Mouse (Mus musculus) kidney, postnatal 10 days (tissue): Measurements from ENCODE around the gene Socs3.

Experiments used
- DNase-seq: peaks from one replicate; pipeline ENCODE4 v3.0.0; 2021; ENCODE audit warnings: mixed read lengths

Gene Socs3

DNA sequence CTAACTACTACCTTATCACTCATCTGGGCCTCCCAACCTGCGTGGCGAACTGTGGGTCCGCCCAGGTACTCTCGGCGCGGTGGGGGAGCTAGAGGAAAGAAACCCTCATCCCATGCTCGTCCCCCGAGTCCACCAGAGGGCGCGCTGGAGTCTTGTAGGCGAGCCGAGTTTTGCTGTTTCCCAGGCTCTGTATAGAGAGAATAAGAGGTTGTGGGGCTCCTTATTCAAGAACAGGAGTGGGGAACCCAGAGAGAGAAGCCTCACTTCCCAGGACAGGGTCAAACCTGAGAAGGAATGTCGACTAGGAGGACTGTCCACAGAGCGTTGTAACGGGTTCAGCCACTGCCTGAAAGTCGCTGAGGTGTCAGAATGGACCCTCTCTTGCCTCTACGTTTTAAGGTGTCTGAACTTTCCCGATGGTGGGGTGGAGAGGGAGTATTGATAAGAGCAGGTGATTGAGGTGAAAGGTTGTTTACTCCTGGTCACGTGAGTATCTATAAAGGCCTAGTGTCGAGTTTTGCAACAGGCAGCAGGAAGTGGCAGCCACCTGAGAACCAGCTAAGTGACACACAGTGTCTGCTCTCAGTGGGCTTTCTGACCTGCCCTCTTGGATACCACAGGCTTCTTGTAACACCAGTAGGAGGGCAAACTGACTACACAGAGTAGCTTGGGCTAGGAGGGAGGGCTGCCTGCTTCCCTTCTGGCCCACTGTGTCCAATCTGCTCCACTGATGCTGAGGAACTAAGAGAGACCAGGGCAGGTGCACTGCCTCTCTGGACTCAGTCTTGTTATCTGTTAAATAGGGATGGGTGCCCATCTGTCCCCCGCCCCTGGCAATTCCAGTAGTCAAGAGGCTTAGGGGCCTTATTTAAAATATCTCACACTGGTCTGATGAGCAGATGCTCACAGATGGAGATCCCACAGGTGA lies at the start of gene Socs3:
TSS of gene Socs3 (minus strand) at position 103 of the 928 bp plus-strand sequence.
- DNase-seq = peak; percentile 98

DNA sequence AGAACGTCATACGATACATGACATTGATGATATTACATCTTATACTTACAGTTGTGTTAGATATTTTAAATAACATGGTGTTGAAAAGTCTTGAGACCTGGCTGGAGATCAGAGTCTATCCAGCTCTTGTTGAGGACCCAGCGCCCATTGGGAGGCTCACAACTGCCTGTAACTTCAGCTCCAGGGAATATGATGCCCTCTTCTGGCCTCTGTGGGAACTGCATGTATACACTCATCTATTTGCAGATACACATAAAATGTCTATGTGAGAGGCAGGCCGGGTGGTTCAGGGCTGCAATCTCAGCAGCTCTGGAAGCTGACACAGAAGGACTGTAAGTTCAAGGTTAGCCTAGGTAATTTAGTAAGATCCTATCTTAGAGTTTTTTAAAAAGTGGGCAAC lies 48.5 kb upstream of the Socs3 start:
- DNase-seq = peak; percentile 46

DNA sequence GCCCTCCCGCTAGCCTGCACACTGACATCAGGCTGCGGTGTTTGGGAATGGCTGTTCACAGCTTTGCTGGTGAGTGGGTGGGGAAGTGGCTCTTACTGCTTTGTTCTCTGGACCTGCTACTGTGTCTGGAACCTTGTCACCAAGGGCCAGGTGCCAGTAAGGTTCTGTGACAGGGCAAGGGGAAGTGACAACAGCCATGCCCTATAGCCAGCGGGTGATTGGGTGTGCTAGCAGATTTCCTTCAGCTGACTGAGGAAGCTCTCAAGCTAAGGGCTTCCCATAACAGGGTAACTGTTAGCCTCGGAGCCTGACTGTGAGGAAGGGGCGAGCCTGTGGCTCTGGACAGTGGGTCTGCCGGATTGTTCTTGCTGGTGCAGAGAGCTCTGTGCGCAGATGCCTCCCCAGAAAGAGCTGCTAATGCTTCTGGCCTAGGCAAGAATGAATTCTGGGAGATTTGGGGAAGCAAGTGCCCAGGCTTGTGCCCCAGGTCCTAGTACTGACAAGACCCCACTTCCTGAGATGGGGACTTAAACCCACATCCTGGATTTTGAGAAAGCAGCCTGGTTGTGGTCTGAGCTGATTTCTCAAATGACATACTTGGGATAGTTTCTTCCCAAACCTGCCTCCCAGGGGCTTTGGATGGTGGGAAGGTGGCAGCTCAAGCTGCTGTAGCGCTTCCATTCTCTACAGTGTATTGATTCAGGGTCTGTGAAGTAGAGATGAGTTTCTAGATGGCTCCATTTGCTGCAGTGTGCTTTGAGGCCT lies 45.7 kb upstream of the Socs3 start:
- DNase-seq = no peak

DNA sequence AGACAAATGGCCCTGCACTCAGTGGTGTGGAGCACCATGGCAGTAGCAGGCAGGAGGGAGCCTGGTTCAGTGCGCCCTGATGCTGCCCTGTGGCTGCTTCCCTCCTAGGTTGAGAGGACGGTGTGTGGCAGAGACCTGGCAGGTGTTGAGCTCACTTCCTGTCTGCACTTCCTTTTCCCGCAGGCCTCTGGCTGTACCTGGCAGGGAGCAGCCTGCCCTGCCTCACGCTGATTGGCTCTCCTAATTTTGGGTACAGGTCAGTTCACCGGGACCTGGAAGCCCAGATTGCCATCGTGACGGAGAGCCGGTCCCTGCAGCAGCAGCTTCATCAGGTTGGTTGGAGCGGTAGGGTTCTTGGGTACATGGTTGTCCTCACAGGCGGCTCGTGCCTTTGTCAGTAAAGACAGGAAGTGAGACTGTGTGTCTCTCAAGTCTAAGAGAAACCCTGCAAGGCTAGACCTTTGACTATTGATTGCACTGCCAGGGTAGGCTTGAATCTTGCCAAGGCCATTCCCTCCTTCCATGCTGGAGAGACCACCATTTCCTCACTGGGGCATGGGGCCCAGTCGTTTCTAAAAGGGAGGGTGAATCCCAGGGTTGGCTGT lies 44.6 kb upstream of the Socs3 start:
- DNase-seq = no peak

DNA sequence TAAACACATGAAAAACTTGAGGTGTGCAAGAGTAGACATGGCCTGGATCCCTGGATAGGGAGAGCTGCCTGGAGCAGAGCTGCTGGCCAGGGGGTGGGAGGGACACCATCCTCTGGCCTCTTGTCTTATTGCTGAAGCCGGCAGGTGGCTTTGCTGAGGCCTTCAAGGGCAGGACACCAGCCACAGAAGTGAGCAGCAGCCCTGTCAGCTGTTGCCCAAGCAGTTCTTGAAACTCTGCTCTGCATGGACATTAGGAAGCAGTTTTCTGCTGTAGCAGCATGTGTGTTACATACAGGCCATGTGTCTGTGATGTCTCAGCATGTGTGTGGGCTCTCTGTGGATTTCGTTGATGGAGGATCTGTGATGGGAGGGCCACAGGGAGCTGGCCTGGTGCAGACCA lies 43.5 kb upstream of the Socs3 start:
- no peak for DNase-seq

DNA sequence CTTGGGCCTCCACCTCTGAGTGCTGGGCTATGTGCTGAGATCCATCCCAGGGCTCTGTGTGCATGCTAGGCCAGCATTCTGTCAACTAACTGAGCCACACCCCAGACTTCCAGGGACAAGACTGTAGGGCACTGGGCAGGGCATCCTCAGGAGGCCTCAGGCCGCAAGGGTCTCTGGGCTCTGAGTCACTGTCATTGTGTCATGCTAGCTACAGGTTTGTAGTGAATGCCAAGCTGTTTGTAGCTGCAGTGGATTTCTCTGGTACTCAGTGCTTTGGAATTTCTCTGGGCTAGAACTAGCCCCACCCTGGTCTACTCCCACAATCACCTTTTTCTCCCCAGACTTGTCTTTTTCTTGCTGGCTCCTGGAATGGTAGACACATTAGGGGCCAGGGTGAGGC lies 42.7 kb upstream of the Socs3 start:
- no peak for DNase-seq

DNA sequence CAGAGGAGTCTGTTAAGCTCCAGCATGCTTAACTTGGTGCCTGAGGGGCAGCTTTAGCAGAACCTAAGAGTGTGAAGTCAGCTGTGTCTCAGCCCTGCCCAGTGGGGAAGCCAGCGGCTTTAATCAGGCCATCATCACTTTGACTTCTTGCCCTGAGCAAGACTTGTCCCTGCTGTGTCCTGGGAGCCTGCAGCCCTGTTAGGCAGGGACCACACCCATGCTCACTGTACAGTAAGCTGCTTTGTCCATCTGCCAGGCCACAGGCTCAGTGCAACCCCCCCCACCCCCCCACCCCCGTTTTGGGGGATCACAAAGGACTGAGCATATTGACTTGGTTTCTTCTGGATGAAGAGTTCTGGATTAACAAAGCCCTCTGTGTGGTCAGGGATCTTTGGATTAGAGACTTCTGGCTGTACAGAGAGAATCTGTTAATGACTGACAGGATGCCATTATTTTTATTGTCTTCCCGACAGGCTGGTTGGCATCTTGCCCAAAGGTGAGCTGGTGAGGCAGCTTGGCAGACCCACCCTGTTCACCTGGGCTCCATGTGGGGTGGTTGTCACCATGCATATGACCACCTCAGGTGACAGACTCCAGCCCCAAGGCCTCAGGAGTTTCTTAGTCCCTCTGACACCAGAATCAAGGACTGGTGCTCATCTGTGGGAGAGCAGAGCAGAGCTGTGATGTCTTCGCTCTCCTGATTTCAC lies 40.2 kb upstream of the Socs3 start:
- DNase-seq = peak; percentile 58

DNA sequence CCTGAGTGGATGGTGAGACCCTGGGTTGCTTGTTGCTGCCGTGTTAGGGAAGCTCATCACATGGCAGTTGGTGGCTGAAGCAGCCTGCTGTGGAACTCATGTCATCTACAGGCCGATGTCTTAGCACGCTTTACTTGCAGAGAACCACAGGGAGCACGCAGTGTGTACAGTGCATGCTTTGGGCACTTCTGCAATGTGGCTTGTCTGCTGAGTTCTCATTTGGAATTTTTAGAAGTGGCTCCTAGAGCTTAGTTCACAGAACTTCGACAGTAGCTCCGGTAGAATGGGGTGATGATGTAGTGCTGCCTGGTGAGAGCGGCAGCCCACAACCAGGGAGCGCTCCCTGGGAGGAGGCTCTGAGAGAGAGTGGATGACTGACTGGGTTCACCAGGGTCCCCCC lies 39.0 kb upstream of the Socs3 start:
- no peak for DNase-seq

DNA sequence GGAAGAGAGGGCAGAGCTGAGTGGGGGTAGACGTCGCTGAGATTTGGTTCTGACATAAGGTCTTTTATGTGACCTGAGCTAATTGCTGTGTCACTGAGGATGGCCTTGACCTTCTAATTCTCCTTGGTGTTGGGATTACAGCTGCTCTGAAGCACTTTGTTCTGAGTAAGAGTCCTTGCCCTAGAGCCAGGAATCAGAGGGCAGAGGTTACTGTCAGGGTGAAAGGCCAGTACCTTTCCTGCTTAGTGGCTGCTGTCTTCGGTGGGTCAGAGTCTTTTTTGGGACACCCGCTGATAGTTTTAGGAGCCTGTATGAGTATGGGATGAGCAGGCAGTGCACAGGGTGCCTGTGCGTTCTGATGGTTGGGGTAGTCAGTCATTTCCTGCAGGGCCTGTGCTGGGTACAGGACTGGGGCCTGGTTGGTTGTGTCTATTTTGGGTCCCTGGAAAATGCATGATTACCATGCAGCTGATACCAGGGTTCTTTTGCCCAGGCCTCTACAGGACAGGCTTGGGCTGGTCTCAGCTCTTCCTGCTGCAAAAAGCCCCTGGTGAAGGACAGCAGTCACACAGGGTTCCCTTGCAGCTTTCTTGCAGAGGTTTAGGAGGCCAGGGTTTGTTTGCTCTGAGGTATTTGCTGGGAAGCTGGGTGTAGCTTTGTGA lies 38.4 kb upstream of the Socs3 start:
- no peak for DNase-seq

DNA sequence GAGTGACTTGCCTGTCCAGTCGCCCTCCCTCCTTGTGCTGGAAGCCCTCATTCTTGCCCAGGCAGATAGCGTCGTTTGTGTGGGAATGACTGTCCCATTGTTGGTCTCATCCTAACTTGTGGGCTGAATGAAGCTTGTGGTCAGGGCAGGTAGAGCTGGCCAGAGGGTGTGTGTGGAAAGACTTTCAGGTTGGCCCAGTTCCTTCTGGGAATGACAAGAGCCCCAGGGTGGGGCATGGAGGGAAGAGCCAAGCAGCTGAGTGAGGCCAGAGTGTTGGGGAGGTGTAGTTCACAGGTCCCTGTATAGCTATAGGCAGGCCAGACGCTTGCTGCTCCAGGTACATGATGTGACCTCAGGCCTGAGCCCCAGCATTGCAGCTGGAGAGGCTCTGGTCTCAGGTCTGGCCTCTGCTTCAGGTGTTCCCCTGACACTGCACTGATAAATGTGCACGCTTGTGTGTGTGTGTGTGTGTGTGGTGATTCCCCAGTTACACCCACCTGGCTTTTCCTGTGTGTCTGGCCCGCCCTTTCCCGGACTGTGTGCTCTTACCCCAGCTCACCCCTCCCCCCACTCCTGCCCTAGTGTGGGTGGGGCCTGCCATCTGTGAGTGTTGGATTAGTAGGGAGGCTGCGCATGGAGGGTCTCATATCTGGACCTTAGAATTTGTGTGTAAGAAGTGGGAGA lies 37.8 kb upstream of the Socs3 start:
- no peak for DNase-seq

DNA sequence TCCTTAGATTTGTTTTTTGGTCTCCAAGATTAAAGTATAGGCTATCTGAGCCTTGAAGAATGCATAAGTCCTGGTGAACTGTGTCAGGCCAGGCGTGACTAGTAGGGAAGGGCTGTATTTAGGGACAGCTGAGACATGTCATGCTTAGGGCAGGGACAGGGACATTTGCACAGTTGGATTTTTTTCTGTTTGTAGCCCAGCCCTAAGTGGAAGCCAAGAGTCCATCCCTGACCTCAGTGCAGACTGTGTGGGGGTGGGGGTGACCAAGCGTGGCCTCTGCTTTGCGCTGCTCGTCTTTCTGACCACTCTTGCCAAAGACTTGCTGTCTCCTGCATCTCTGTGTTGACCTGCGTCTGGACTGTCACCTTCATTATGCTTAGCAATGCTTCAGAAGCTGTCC lies 34.4 kb upstream of the Socs3 start:
- DNase-seq = peak; percentile 77

DNA sequence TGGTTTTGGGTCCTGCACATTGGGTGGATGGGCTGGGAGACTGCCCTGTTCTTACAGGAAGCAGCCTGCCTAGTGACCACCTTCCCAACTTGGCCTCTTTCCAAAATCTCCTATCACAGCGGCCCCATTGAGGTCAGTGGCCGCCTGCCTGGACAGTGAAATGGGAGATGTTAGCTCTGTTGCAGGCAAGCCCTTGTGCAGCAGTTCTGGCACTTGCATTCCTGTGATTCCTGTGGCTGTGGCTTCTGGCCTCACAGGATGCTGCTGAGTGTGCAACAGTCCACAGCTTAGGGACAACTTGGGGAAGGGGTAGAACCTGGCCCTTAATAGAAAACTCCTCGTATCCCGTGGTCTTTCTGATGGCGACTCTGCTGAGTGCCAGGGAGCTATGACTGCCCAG lies 33.9 kb upstream of the Socs3 start:
- DNase-seq = peak; percentile 73

DNA sequence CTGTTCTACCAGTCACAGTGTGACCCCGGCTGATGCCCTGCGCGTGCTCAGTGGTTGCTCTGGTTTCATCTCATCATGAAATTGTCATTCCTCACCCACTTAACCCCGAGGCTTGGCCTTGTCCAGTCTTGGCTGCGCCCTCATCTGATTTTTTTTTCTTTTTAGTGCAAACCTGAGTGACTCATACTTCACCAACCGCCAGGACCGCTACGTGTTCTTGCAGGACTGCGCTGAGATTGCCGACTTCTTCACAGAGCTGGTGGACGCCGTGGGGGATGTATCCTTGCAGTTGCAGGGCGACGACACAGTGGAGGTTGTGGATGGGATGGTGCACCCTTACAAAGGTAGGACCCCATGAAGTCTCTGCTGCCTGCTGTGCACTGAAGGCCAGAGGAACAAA lies 33.3 kb upstream of the Socs3 start:
- no peak for DNase-seq

DNA sequence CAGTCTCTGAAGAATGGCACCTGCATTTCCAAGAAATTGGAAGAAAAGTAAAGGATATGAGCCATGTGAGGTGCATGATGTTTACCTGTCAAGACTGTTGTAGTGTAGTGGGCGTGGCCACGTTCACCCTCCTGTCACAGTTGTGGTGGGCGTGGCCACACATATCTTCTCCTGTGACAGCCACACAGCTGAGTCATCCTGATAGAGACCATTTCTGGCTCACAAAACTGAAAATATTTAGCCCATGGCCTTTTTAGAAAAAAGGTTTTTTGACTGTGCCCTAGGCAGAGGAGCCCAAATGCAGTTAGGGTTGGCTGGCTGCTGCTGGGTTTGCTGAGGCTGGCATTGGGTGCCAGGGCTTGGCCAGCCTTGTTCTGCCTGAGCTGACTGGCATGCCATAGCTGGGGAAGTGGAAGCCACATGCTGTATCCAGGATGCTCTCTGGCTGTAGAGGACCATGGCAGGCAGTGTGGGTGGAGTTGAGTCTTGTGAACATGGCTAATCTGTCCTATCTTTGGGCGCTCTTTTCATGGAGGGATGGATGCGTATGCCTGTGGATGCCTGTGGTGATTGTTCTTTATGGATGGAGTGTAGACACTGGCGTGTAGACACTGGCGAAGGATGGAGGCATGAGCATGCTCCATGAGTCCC lies 30.8 kb upstream of the Socs3 start:
- no peak for DNase-seq

DNA sequence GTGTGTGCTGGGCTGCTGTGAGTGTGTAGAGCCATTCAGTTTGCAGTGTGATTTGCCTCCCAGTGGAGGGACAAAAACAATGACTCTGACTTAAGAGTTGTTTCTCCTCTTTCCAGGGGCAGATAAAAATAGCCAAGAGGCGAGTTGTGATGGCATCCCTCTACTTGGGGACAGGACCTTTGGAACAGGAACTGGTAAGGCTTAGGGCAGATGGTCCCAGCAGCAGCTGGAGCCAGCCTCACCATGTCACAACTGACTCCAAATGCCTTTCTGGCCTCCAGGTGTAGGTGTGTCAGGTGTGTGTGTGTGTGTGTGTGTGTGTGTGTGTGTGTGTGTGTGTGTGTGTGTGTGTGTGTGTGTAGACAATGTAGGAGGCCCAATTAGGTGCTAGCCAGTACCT lies 30.2 kb upstream of the Socs3 start:
- no peak for DNase-seq

DNA sequence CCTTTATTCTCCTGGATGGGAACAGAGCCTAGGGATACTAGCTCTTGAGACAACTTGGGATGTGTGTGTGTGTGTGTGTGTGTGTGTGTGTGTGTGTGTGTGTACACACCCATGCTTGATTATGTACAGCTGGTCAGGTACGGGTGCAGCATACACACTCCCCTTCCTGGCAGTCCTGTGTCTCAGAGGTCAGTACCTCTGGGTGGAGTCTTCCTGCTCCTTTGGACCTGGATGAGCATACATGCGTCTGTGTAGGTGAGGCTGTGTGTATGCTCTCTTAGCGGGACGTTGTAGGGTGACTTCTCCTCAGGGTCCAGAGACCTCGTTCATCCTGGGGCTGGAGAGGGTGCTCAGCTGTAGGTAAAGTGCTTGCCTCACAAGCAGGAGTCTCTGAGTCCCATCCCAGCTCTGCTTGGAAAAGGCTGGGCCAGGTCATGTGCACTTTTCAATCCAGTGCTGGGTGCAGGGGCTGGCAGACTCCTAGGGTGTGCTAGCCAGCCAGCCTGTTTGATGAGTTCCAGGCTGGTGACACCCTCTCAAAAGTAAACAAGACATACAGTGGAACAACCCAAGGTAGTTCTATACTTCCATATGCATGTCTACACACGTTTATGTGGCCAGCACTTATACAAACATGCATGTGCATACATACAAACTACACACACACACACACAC lies 29.6 kb upstream of the Socs3 start:
- no peak for DNase-seq

DNA sequence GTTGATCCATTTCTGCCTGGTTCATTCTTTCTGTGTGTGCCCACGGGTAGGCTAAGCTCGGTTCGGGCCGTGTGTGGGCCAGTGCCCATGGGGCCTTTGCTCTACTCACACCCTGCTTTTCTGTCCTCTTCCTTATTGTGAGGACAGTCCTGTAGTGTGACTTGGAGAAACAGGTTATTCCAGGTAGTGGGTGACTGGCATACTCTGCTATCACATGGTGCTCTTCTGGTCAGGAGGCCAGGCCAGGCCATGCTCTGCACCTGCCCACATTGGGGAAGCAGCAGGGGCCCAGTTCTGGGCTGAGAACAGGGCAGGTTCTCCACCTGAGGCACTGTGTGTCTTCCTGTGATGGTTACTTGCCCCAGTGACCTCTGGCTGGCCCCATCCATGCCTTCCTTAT lies 28.5 kb upstream of the Socs3 start:
- DNase-seq = no peak

DNA sequence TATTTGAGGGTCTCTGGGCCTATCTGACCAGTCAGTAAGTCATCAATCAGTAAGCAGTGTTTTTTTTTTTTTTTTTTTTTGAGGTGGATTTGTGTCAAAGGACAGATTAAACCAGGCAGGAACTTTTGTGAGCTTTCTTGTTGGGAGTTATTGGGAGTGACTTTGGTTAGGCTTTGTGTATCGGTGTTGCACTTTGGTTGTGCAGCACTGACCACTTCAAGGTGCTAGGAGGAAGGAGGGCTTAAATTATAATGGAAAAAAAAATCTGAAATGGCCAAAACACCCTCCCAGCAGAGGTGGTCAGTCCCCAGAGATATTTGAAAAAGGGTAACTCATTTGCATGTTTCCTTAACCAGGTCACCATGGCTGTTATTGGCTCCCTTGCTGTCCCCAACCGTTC lies 27.2 kb upstream of the Socs3 start:
- no peak for DNase-seq

DNA sequence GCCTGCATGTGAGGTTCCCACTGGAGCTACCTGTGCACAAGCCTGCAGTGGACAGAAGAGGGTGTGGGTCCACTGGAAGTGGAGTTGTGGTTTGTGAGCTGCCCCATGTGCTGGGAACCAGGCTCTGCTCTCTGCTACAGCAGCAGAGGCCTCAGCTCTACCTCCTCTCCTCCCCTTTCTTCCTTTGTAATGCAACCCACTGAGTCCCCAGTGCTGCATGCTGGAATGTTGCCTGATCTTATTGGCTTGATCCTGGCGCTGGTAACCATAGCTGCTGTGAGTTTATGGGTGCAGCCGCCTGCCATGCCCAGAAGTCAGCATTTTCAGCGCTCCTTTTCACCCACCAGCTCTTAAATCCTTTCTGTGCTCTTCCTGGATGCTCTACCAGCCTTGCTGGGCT lies 26.2 kb upstream of the Socs3 start:
- DNase-seq = no peak

DNA sequence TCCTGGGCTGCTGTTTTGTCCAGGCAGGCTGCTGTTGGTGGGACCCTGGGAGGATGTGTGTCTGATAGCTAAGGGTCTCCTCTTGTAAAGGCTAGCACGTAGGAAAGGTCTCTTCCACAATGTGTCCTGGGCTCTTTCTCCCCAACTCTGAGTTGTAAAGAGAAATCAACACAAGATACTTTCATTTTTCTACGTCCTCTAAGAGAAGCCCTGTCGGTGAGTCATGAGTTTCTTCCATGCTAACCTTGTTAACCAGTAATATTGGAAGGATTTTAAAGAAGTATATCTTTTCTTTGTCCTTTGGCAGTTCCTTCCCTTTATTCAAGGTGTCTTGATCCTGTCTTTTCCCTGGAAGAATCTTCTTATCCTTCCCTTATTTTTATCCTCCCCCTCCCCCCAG lies 25.8 kb upstream of the Socs3 start:
- DNase-seq = no peak

DNA sequence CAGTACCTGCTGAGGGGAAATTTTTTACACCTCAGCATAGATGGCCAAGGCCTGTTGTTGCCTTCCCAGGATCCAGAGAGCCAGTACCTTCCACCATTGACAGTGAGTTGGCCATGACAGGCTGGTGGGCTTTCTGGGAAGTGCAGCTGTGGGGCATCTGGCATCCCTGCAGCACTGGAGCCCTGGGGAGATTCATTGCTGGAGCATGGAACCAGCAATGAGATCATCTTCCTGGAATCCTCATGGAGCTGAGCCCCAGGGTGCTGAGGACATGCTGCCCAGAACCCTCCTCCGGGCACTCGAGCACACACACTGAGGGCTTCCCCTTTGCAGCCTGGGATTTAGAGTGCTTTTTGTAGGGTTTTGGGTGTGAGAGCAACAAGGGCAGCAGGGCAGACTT lies 25.4 kb upstream of the Socs3 start:
- DNase-seq = no peak
